Mouse (Mus musculus): ENCODE results near the gene Gpat3. TPM values are rescaled to one million over a fixed set of nuclear protein-coding genes. Genes with fewer than 3 reads are reported as not detected.

Gene Gpat3
- polyA plus RNA-seq, 1 experiment from 2014 or later: 3.2 TPM

DNA sequence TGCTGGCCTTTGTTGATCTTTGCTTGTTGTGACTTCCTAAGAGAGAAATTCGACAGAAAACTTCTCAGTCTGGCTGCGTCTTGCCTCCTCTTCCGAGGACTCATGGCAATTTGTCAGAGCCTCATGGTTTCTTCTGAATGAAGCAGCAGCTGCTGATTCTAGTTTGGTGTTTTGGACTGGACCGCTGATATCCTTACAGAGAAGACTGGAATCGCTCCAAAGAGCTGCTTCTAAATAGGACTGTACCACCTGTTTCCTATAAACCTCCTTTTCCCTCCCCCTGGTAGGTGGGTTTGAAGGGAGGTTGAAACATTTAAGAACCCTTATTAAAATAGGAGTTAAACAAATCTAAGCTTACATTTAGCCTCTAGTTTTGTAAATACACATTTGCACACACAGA is 55.5 kb downstream of the Gpat3 start:
- H3K36me3 ChIP-seq: no peaks in the 10 kb centered on the region
- no peak for ATAC-seq (ENCODE audit: low FRiP score, low read depth)
- no peak overlapping the region for H3K9ac ChIP-seq
- H3K4me2 ChIP-seq (replicated peaks): no peak overlapping the region
- peaks cover 12% of the 10 kb centered on the region for H3K4me1 ChIP-seq
- H3K27ac ChIP-seq: no peak overlapping the region
- H3K4me3 ChIP-seq: no peak overlapping the region
- H3K27me3 ChIP-seq: no peaks in the 10 kb centered on the region
- WGBS: 52% methylated on average over 5 of the region's 5 CpGs
- no peaks in the 10 kb centered on the region for H3K9me3 ChIP-seq

DNA sequence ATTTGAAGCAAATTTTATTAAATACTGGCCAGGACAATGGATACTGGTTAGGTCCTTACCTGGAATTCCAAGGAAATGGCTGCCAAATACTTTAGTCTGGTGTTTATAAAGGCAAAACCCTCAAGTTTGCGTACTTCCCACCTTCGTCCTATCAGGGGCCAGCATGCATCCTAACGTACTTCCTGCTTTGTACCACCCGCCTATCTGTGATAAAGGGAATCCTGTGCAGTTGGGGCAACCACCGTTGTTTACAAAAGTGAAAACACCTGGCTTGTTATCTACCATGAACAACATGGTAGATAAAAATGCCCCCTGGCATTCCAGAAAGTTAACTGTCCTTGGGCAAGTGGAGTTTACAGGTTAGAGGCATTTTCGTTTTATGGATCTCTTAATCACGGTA is 63.0 kb downstream of the Gpat3 start:
- Histone ChIP-seq H3K9ac (no peak overlapping the region), H3K9me3 (no peaks in the 10 kb centered on the region), H3K36me3 (no peaks in the 10 kb centered on the region), H3K27ac (no peak overlapping the region), H3K4me3 (no peak overlapping the region), H3K4me1 (0 out of 2 replicates have a peak, but pooled peaks cover 8% of the 10 kb centered on the region), H3K27me3 (no peaks in the 10 kb centered on the region), H3K4me2 (replicated peaks) (no peak overlapping the region)
- no peak for ATAC-seq (ENCODE audit: low FRiP score, low read depth)
- WGBS: 75% methylated on average over 7 of the region's 7 CpGs

DNA sequence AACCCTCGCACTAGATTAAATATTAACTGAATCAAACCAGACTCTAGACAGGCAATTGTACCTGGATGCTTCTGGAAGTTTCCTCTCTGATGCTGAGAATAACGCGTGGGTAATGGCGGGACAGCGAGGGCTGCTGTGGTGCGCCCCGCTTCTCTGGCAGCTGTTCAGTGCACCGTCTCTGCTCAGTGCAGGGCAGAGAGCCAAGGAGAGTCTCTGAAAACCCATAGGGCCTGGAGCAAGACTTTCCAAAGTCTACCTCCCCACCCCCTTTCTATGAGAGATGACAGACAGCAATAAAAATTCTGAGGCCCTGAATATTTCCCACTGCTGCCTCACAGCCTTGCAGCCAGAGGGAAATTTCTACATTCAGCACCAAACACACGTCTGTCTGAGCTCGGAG is 63.4 kb downstream of the Gpat3 start:
- peak; percentile 61; the same call in 1 of the 2 replicates for ATAC-seq (ENCODE audit: low FRiP score, low read depth)
- 0 out of 2 replicates have a peak, but pooled peaks cover 8% of the 10 kb centered on the region for H3K4me1 ChIP-seq
- H3K27ac ChIP-seq: no peak overlapping the region; the same call in 1 of the 2 replicates
- H3K27me3 ChIP-seq: no peaks in the 10 kb centered on the region
- no peaks in the 10 kb centered on the region for H3K36me3 ChIP-seq
- 56% methylated on average over 10 of the region's 10 CpGs for WGBS
- H3K9ac ChIP-seq: no peak overlapping the region
- H3K4me2 ChIP-seq (replicated peaks): no peak overlapping the region
- no peak overlapping the region for H3K4me3 ChIP-seq
- H3K9me3 ChIP-seq: no peaks in the 10 kb centered on the region

DNA sequence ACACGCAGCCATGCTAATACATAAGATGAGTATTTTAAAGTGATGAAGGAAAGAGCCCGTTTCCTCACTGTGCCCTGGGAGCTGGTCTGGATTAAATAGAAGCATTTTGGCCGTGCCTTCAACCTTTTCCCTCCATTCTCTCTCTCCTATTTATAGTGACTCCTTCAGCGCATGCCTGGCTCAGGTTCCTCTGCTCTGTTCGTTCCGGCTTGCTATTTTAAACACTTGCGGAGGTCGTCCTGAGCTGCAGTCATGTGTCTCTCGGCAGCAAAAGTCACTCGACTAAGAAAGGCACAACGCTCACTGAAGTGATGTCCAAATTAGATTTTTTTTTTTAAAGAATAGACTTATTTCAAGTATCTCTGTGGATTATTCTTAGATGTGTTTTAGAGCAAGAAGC is 64.2 kb downstream of the Gpat3 start:
- WGBS: 80% methylated on average over 11 of the region's 11 CpGs

GRCm38 (mm10) chr5:100911502-100912097 is 66.1 kb downstream of the Gpat3 start:
- no peak overlapping the region for H3K4me3 ChIP-seq
- no peaks in the 10 kb centered on the region for H3K9me3 ChIP-seq
- WGBS: 74% methylated on average over 19 of the region's 19 CpGs
- H3K4me1 ChIP-seq: 0 out of 2 replicates have a peak, but pooled peaks cover 8% of the 10 kb centered on the region
- no peak overlapping the region for H3K4me2 ChIP-seq (replicated peaks)
- no peak for ATAC-seq (ENCODE audit: low FRiP score, low read depth)
- no peaks in the 10 kb centered on the region for H3K36me3 ChIP-seq
- H3K27ac ChIP-seq: no peak overlapping the region
- peaks cover 8% of the 10 kb centered on the region; the same call in 1 of the 2 replicates for H3K27me3 ChIP-seq
- no peak overlapping the region for H3K9ac ChIP-seq

More for the DNA sequence above, 64.2 kb downstream of the Gpat3 start:
- no peak overlapping the region for H3K27ac ChIP-seq
- H3K9ac ChIP-seq: no peak overlapping the region
- H3K27me3 ChIP-seq: no peaks in the 10 kb centered on the region
- ATAC-seq (ENCODE audit: low FRiP score, low read depth): no peak
- H3K9me3 ChIP-seq: no peaks in the 10 kb centered on the region
- H3K4me2 ChIP-seq (replicated peaks): no peak overlapping the region
- 0 out of 2 replicates have a peak, but pooled peaks cover 8% of the 10 kb centered on the region for H3K4me1 ChIP-seq
- H3K4me3 ChIP-seq: no peak overlapping the region
- no peaks in the 10 kb centered on the region for H3K36me3 ChIP-seq

GRCm38 (mm10) chr5:100912366-100912765 is 66.9 kb downstream of the Gpat3 start:
- Histone ChIP-seq H3K4me1 (0 out of 2 replicates have a peak, but pooled peaks cover 8% of the 10 kb centered on the region), H3K9ac (no peak overlapping the region), H3K27me3 (peaks cover 10% of the 10 kb centered on the region; the same call in 1 of the 2 replicates), H3K4me2 (replicated peaks) (no peak overlapping the region), H3K9me3 (no peaks in the 10 kb centered on the region), H3K4me3 (no peak overlapping the region), H3K36me3 (no peaks in the 10 kb centered on the region), H3K27ac (no peak overlapping the region)
- 68% methylated on average over 7 of the region's 7 CpGs for WGBS
- ATAC-seq (ENCODE audit: low FRiP score, low read depth): no peak

DNA sequence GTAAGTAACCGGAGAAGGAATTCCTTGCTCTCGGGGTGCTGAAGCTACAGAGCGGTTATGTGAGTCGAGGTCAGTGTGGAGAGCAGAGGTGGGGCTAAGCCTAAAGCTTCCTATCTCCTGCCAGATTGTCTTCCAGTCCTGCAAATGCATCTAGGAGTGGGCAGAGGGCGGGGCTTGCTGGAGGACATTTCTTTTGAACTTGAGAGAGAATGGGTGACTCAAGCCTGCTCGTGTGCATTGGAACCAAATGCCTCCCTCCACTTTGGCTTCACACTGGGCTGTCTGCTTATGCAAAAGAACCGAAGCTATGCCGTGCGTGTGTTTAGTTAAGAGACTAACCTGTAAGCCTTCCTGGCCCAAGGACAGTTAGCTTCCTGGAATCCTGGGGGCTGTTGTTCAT is 67.8 kb downstream of the Gpat3 start:
- Histone ChIP-seq H3K36me3 (no peaks in the 10 kb centered on the region), H3K9ac (no peak overlapping the region), H3K27ac (no peak overlapping the region), H3K4me1 (0 out of 2 replicates have a peak, but pooled peaks cover 8% of the 10 kb centered on the region), H3K27me3 (peaks cover 13% of the 10 kb centered on the region; the same call in 1 of the 2 replicates), H3K9me3 (no peaks in the 10 kb centered on the region), H3K4me3 (no peak overlapping the region), H3K4me2 (replicated peaks) (no peak overlapping the region)
- WGBS: 68% methylated on average over 9 of the region's 9 CpGs
- ATAC-seq (ENCODE audit: low FRiP score, low read depth): no peak

GRCm38 (mm10) chr5:100914989-100915388 is 69.5 kb downstream of the Gpat3 start:
- H3K4me1 ChIP-seq: no peaks in the 10 kb centered on the region
- ATAC-seq (ENCODE audit: low FRiP score, low read depth): peak; percentile 58; the same call in 1 of the 2 replicates
- peaks cover 20% of the 10 kb centered on the region for H3K27me3 ChIP-seq
- H3K9ac ChIP-seq: no peak overlapping the region
- H3K9me3 ChIP-seq: no peaks in the 10 kb centered on the region
- no peak overlapping the region for H3K4me3 ChIP-seq
- 17% methylated on average over 7 of the region's 7 CpGs for WGBS
- no peak overlapping the region for H3K27ac ChIP-seq
- H3K36me3 ChIP-seq: no peaks in the 10 kb centered on the region
- no peak overlapping the region for H3K4me2 ChIP-seq (replicated peaks)

DNA sequence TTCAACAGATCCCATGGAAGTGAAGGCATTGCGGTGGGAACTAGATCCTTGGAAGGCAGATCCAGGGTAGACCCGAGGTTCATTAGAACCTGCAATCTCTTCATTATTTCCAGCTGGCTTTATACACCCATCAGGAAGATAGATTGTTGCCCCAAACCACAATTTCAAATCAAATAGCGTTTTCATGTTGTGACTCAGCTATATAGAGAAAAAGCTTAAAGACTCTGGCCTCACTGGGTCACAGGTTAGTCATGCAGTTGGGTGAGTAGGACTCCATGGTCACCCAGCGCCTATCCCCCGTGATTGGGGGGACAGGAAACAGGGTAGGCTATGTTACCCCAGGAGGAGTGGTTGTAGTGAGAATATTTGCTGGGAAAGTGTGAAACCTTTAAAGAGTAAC is 69.9 kb downstream of the Gpat3 start:
- no peak overlapping the region for H3K27ac ChIP-seq
- no peak overlapping the region for H3K4me3 ChIP-seq
- ATAC-seq (ENCODE audit: low FRiP score, low read depth): 0 out of 2 replicates have a peak, but pooled peaks have one; percentile 2
- WGBS: 45% methylated on average over 5 of the region's 5 CpGs
- H3K9ac ChIP-seq: no peak overlapping the region
- no peak overlapping the region for H3K4me2 ChIP-seq (replicated peaks)
- H3K4me1 ChIP-seq: no peaks in the 10 kb centered on the region
- H3K27me3 ChIP-seq: peaks cover 24% of the 10 kb centered on the region
- H3K36me3 ChIP-seq: no peaks in the 10 kb centered on the region
- no peaks in the 10 kb centered on the region for H3K9me3 ChIP-seq

GRCm38 (mm10) chr5:100916416-100916815 is 70.9 kb downstream of the Gpat3 start:
- Histone ChIP-seq H3K9me3 (no peaks in the 10 kb centered on the region), H3K27ac (no peak overlapping the region), H3K4me1 (no peaks in the 10 kb centered on the region), H3K27me3 (peaks cover 27% of the 10 kb centered on the region), H3K4me3 (no peak overlapping the region), H3K36me3 (no peaks in the 10 kb centered on the region), H3K9ac (no peak overlapping the region), H3K4me2 (replicated peaks) (no peak overlapping the region)
- 63% methylated on average over 8 of the region's 8 CpGs for WGBS
- ATAC-seq (ENCODE audit: low FRiP score, low read depth): no peak

- Histone ChIP-seq H3K27ac (no peak overlapping the region), H3K4me1 (no peaks in the 10 kb centered on the region), H3K4me2 (replicated peaks) (no peak overlapping the region), H3K9me3 (no peaks in the 10 kb centered on the region), H3K9ac (no peak overlapping the region), H3K4me3 (no peak overlapping the region), H3K36me3 (no peaks in the 10 kb centered on the region), H3K27me3 (peaks cover 27% of the 10 kb centered on the region)
- no peak for ATAC-seq (ENCODE audit: low FRiP score, low read depth)
- 20% methylated on average over 15 of the region's 15 CpGs for whole genome bisulfite sequencing
Measured at GRCm38 (mm10) chr5:100917252-100917774, 71.8 kb downstream of the Gpat3 start.

DNA sequence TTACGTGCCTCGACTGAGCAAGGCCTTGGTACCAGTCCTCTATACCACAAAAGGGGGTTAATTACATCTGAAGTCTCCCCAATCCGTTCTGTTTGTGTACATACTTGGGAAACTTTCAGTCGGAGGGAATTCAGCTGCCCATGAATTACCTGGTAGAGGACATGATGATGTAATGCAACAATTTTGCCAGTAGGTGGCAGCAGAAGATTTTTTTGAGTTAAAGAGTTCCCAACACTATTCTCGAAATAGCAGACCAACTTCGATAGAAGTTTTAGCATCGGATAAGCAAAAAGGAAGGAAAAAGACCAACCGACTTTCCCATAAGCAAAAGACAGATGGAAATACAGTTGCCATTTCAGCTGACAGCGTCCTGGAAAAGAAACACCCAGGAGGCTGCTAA is 73.6 kb downstream of the Gpat3 start:
- no peaks in the 10 kb centered on the region for H3K9me3 ChIP-seq
- no peak overlapping the region for H3K4me3 ChIP-seq
- no peak overlapping the region for H3K27ac ChIP-seq
- peaks cover 27% of the 10 kb centered on the region for H3K27me3 ChIP-seq
- no peak for ATAC-seq (ENCODE audit: low FRiP score, low read depth)
- 19% methylated on average over 9 of the region's 9 CpGs for WGBS
- no peaks in the 10 kb centered on the region for H3K4me1 ChIP-seq
- H3K36me3 ChIP-seq: no peaks in the 10 kb centered on the region
- no peak overlapping the region for H3K9ac ChIP-seq
- H3K4me2 ChIP-seq (replicated peaks): no peak overlapping the region

DNA sequence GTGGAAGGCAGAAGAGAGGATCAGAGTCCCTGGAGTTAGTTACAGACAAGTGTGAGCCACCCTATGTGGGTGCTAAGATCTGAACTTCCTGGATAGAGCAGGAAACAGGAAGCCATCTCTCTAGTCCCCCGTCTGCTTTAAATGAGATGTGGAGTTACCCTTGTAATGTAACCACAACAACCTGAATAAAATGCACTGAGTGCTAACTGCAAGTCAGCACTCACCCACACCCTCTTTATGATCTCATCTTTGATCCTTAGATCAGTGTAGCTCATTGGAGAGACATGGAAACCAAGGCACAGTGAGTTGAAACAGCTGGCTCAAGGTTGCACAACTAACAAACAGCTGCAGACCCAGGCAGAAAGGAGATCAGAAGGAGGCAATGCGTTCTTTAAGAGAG is 84.2 kb downstream of the Gpat3 start:
- no peak overlapping the region for H3K9ac ChIP-seq
- no peak for ATAC-seq (ENCODE audit: low FRiP score, low read depth)
- WGBS: 66% methylated on average over 2 of the region's 2 CpGs

More for the DNA sequence above, 84.2 kb downstream of the Gpat3 start:
- H3K27ac ChIP-seq: no peak overlapping the region
- H3K4me3 ChIP-seq: no peak overlapping the region
- H3K4me1 ChIP-seq: no peaks in the 10 kb centered on the region
- H3K36me3 ChIP-seq: no peaks in the 10 kb centered on the region
- no peaks in the 10 kb centered on the region for H3K27me3 ChIP-seq
- H3K9me3 ChIP-seq: no peaks in the 10 kb centered on the region
- no peak overlapping the region for H3K4me2 ChIP-seq (replicated peaks)

All from limb, embryonic 13.5 days (tissue).